Mouse (Mus musculus) heart, embryonic 12.5 days (tissue): ENCODE results near the gene Spdye4b. TPM values are rescaled to one million over a fixed set of nuclear protein-coding genes. Genes with fewer than 3 reads are reported as not detected.
A peak's percentile ranks its signal among the peaks of the same experiment; 100 is the strongest.

Source experiments
- ATAC-seq: fragments of 200-750 bp; cut with Nextera tagmentation; 2 replicates; pipeline ENCODE4 v1.8.0; 2017; ENCODE audit warnings: moderate TSS enrichment, moderate library complexity; ENCODE audit not compliant: insufficient number of reproducible peaks, low FRiP score
- H3K27ac ChIP-seq: fragments of 300-500 bp; sonication (generic); 2 replicates; pipeline ENCODE4 v1.5.1; 2016; ENCODE audit warnings: mild to moderate bottlenecking, moderate library complexity; ENCODE audit not compliant: poor library complexity, severe bottlenecking
- H3K27me3 ChIP-seq: fragments of 300-500 bp; sonication (generic); replicated peaks from 2 replicates; pipeline ENCODE4 v1.6.1; 2016; ENCODE audit warnings: mild to moderate bottlenecking, moderate library complexity
- H3K36me3 ChIP-seq: fragments of 300-500 bp; sonication (generic); 2 replicates; pipeline ENCODE4 v1.6.1; 2016; ENCODE audit warnings: mild to moderate bottlenecking, moderate library complexity
- H3K4me1 ChIP-seq: fragments of 300-500 bp; sonication (generic); replicated peaks from 2 replicates; pipeline ENCODE4 v1.6.1; 2016; ENCODE audit warnings: mild to moderate bottlenecking
- H3K4me2 ChIP-seq: fragments of 300-500 bp; sonication (generic); 2 replicates; pipeline ENCODE4 v1.6.1; 2016; ENCODE audit warnings: mild to moderate bottlenecking, moderate library complexity
- H3K4me3 ChIP-seq: fragments of 300-500 bp; sonication (generic); 2 replicates; pipeline ENCODE4 v1.5.1; 2016; ENCODE audit warnings: mild to moderate bottlenecking
- H3K9ac ChIP-seq: fragments of 300-500 bp; sonication (generic); 2 replicates; pipeline ENCODE4 v1.6.1; 2016; ENCODE audit warnings: mild to moderate bottlenecking, moderate library complexity
- H3K9me3 ChIP-seq: fragments of 300-500 bp; sonication (generic); replicated peaks from 2 replicates; pipeline ENCODE4 v1.6.1; 2016; ENCODE audit warnings: mild to moderate bottlenecking, moderate library complexity
- WGBS: fragments of 180-500 bp; shearing (Covaris S2); methylation state at CpG from one replicate; pipeline ENCODE4 v1.1.7; 2016; 5-methylcytosine and 5-hydroxymethylcytosine counted together
- polyA plus RNA-seq: library from polyadenylated mRNA; unstranded; fragments of >200 nt; fragmentation: Nextera tagmentation; extraction: Ambion mirVana; gene quantifications from 2 replicates; pipeline ENCODE4 v1.2.1, GENCODE M21; 2016

Gene Spdye4b
- polyA plus RNA-seq, 1 experiment from 2014 or later = not detected

DNA sequence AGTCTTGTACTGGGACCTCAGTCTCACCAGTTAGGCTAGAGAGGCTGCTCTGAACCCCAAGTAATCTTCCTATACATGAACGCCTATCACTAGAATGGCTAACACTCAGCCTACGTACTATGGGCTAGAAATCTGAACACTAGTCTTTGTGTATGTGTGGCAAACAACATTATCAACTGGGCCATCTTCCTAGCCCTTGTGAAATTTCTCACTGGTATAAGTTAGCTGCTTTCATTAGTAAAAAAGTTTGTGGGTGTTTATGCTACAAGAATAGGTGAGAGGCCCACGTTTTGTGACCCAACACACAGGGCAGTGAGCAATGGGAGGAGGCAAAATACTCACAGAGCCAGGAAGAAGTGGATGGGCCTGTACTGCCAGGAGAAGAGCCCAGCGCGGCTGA, 40.2 kb downstream of the Spdye4b start:
- H3K36me3 ChIP-seq = no peaks in the 10 kb centered on the region

GRCm38 (mm10) chr5:143222287-143222686, 41.5 kb downstream of the Spdye4b start:
- H3K4me1 ChIP-seq = no peaks in the 10 kb centered on the region
- no peak overlapping the region for H3K4me2 ChIP-seq
- H3K9ac ChIP-seq = no peak overlapping the region
- no peaks in the 10 kb centered on the region for H3K36me3 ChIP-seq
- no peaks in the 10 kb centered on the region for H3K9me3 ChIP-seq
- H3K27me3 ChIP-seq = no peaks in the 10 kb centered on the region; the same call in 1 of the 2 replicates
- no peak overlapping the region for H3K27ac ChIP-seq
- ATAC-seq = no peak
- 72% methylated on average over 1 of the region's 1 CpGs for WGBS
- H3K4me3 ChIP-seq = no peak overlapping the region

More for the DNA sequence above, 40.2 kb downstream of the Spdye4b start:
- no peak overlapping the region for H3K27ac ChIP-seq
- H3K4me3 ChIP-seq = no peak overlapping the region
- ATAC-seq = no peak
- no peaks in the 10 kb centered on the region; the same call in 1 of the 2 replicates for H3K27me3 ChIP-seq
- 64% methylated on average over 5 of the region's 5 CpGs for WGBS
- H3K4me1 ChIP-seq = no peaks in the 10 kb centered on the region
- H3K4me2 ChIP-seq = no peak overlapping the region
- H3K9ac ChIP-seq = no peak overlapping the region
- H3K9me3 ChIP-seq = no peaks in the 10 kb centered on the region

DNA sequence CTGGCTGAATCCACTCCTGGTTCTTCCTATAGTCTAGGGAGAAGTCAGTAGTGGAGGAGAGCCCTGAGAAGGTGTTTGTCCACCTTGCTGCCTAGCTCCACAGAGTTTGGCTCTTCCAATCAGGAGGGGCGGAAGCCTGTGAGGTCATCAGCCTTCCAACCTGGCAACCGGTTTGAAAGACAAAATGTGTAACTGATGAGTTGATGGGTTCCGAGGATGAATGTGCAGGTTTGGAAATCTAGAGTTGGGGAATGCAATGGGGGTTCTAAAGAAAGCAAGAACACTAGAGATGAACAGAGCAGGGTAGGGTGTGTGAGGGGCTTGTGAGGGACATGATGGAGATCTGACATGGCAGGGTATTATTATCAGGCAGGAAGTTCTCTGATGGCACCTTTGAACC, 46.0 kb downstream of the Spdye4b start, which contains the start of gene Spdye4a:
Gene Spdye4a (minus strand): TSS at position 101 of the 400 bp plus-strand sequence.
- peaks cover 7% of the 10 kb centered on the region for H3K9me3 ChIP-seq
- no peak within 1 kb of the TSS for H3K9ac ChIP-seq
- H3K27me3 ChIP-seq = no peaks in the 10 kb centered on the region
- H3K4me3 ChIP-seq = no peak within 1 kb of the TSS
- no peaks in the 10 kb centered on the region for H3K36me3 ChIP-seq
- H3K4me2 ChIP-seq = no peak within 1 kb of the TSS
- 76% methylated on average over 3 of the region's 3 CpGs for WGBS
- H3K27ac ChIP-seq = no peak within 1 kb of the TSS
- ATAC-seq = no peak
- H3K4me1 ChIP-seq = no peaks in the 10 kb centered on the region

DNA sequence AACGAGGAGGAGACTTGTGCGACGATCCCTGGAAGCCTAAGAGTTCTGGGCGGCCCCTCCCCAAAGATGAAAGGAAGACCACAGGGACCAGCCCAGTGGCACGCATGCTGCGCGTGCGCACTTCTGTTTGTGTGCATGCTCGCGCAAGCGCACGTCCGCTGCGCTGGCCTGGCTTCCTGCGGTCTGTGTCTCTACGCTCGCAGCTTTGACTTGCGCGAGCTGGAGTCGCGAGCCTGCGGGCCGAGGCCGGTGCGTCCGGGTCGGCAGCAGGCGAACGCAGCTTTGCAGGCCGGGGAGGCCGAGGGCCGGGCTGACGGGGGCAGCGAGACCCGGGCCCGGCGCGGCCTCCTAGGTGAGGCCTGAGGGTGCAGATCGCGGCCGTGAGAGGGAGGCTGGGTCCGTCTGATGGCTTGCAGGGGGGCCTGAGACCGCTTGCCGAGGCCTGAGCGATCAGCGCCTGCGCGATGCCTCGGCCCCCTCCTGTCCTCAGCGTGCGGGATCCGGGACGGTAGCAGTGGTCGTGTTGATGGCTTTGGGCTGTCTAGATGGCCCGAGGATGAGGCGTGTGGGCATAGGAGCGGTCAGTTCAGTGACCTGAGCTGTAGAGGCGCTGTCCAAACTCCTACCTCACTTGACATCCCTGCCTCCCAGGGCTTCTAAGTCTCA, 54.3 kb downstream of the Spdye4b start, which contains the start of gene Zfp12:
Gene Zfp12 (plus strand): TSS at position 136 of the 666 bp plus-strand sequence.
- peak within 1 kb of the TSS; percentile 86 for H3K9ac ChIP-seq
- H3K27ac ChIP-seq = peak within 1 kb of the TSS; percentile 87
- no peaks in the 10 kb centered on the region for H3K27me3 ChIP-seq
- WGBS = under 1% methylated on average over 58 of the region's 58 CpGs
- peak; percentile 96 for ATAC-seq
- H3K4me3 ChIP-seq = peak within 1 kb of the TSS; percentile 71
- peaks cover 13% of the 10 kb centered on the region for H3K4me1 ChIP-seq
- H3K36me3 ChIP-seq = peaks cover 29% of the 10 kb centered on the region
- no peaks in the 10 kb centered on the region for H3K9me3 ChIP-seq
- peak within 1 kb of the TSS; percentile 73 for H3K4me2 ChIP-seq

- Histone ChIP-seq H3K27me3 (no peaks in the 10 kb centered on the region), H3K4me3 (peak overlapping the region; percentile 71), H3K9ac (peak overlapping the region; percentile 86), H3K4me2 (peak overlapping the region; percentile 73), H3K36me3 (peaks cover 37% of the 10 kb centered on the region), H3K9me3 (no peaks in the 10 kb centered on the region; the same call in 1 of the 2 replicates), H3K27ac (no peak overlapping the region), H3K4me1 (peaks cover 13% of the 10 kb centered on the region)
- 41% methylated on average over 9 of the region's 9 CpGs for WGBS
- ATAC-seq = no peak
Measured at GRCm38 (mm10) chr5:143236036-143236435, 55.2 kb downstream of the Spdye4b start.

DNA sequence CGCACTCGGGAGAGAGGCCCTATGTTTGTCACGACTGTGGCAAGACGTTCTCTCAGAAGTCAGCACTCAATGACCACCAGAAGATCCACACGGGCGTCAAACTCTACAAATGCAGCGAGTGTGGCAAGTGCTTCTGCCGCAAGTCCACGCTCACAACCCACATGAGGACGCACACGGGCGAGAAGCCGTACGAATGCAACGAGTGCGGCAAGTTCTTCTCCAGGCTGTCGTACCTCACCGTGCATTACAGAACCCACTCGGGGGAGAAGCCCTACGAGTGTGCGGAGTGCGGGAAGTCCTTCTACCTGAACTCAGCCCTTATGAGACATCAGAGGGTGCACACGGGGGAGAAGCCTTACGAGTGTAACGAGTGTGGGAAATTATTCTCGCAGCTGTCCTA, 64.1 kb downstream of the Spdye4b start:
- no peaks in the 10 kb centered on the region for H3K4me1 ChIP-seq
- peaks cover 83% of the 10 kb centered on the region for H3K36me3 ChIP-seq
- H3K9me3 ChIP-seq = peaks cover 14% of the 10 kb centered on the region
- no peak overlapping the region for H3K9ac ChIP-seq
- H3K27ac ChIP-seq = no peak overlapping the region
- WGBS = 95% methylated on average over 26 of the region's 26 CpGs
- H3K27me3 ChIP-seq = peaks cover 10% of the 10 kb centered on the region
- no peak overlapping the region for H3K4me2 ChIP-seq
- H3K4me3 ChIP-seq = no peak overlapping the region
- ATAC-seq = no peak

- H3K4me2 ChIP-seq = no peak overlapping the region
- no peaks in the 10 kb centered on the region for H3K9me3 ChIP-seq
- peaks cover 80% of the 10 kb centered on the region for H3K27me3 ChIP-seq
- ATAC-seq = no peak
- 62% methylated on average over 6 of the region's 6 CpGs for WGBS
- H3K4me1 ChIP-seq = peaks cover 24% of the 10 kb centered on the region
- H3K36me3 ChIP-seq = peaks cover 21% of the 10 kb centered on the region
- no peak overlapping the region for H3K4me3 ChIP-seq
- no peak overlapping the region for H3K9ac ChIP-seq
- H3K27ac ChIP-seq = no peak overlapping the region
Measured at GRCm38 (mm10) chr5:143252039-143252438, 71.2 kb downstream of the Spdye4b start.

- 10% methylated on average over 18 of the region's 18 CpGs for WGBS
- H3K36me3 ChIP-seq = peaks cover 18% of the 10 kb centered on the region
- peaks cover 87% of the 10 kb centered on the region for H3K27me3 ChIP-seq
- peak overlapping the region; percentile 47 for H3K4me3 ChIP-seq
- H3K9ac ChIP-seq = no peak overlapping the region
- H3K4me1 ChIP-seq = peaks cover 24% of the 10 kb centered on the region
- H3K4me2 ChIP-seq = peak overlapping the region; percentile 90
- H3K27ac ChIP-seq = no peak overlapping the region
- no peaks in the 10 kb centered on the region for H3K9me3 ChIP-seq
- ATAC-seq = no peak
Measured at GRCm38 (mm10) chr5:143252791-143253185, 72.0 kb downstream of the Spdye4b start.

GRCm38 (mm10) chr5:143253186-143253880, 72.5 kb downstream of the Spdye4b start:
- Histone ChIP-seq H3K4me1 (peaks cover 24% of the 10 kb centered on the region), H3K27ac (no peak overlapping the region), H3K9ac (peak overlapping the region; percentile 44), H3K36me3 (peaks cover 15% of the 10 kb centered on the region), H3K9me3 (no peaks in the 10 kb centered on the region), H3K4me2 (peak overlapping the region; percentile 90), H3K27me3 (peaks cover 93% of the 10 kb centered on the region), H3K4me3 (peak overlapping the region; percentile 47)
- ATAC-seq = no peak
- 2% methylated on average over 103 of the region's 103 CpGs for WGBS

DNA sequence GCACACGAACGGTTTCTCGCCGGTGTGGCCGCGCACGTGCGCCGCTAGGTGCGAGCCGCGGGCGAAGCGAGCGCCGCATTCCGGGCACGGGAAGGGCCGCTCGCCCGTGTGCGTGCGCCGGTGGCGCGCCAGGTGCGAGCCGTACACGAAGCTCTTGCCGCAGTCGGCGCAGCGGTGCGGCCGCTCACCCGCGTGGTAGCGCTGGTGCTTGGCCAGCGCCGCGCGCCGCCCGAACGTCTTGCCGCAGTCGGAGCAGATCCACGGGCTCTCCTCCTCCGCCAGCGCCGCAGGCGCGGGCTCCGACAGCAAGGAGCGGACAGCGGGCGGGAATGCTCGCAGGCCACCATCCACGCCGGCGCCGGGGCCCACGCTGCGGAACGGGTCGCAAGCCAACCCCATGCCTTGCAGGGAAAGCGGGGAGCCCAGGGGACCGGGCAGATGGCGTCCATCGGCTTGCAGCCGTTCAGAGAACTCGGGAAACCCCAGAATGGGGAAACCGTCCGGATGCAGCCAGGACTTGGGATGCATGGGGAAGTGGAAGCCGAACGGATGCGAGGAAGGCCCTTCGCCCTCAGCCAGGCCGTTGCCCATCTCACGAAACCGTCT, 73.2 kb downstream of the Spdye4b start:
- WGBS = 5% methylated on average over 81 of the region's 81 CpGs

More for the DNA sequence above, 73.2 kb downstream of the Spdye4b start:
- H3K9me3 ChIP-seq = no peaks in the 10 kb centered on the region
- H3K4me2 ChIP-seq = peak overlapping the region; percentile 90
- H3K9ac ChIP-seq = peak overlapping the region; percentile 44
- H3K27me3 ChIP-seq = peaks cover 98% of the 10 kb centered on the region
- peaks cover 24% of the 10 kb centered on the region for H3K4me1 ChIP-seq
- no peak overlapping the region for H3K27ac ChIP-seq
- ATAC-seq = no peak
- peak overlapping the region; percentile 47 for H3K4me3 ChIP-seq
- H3K36me3 ChIP-seq = peaks cover 14% of the 10 kb centered on the region; the same call in 1 of the 2 replicates
